Mouse (Mus musculus): ENCODE data around the gene 9230112D13Rik. TPM values are rescaled to one million over a fixed set of nuclear protein-coding genes. Genes with fewer than 3 reads are reported as not detected.

Gene 9230112D13Rik
- polyA plus RNA-seq, 1 experiment from 2014 or later: not detected

Other genes starting within 250 kb of the 9230112D13Rik start
- gene Shld2, start 212.3 kb downstream of the 9230112D13Rik start, polyA plus RNA-seq (2014; fragmentation: Nextera tagmentation; extraction: Ambion mirVana): 7.0 and 8.6 TPM in 2 replicates
- gene Glud1, start 212.1 kb downstream of the 9230112D13Rik start, polyA plus RNA-seq (2014; fragmentation: Nextera tagmentation; extraction: Ambion mirVana): 84.0 and 94.1 TPM in 2 replicates
- gene Fam25c, start 167.4 kb downstream of the 9230112D13Rik start, polyA plus RNA-seq (2014; fragmentation: Nextera tagmentation; extraction: Ambion mirVana): not detected in 2 replicates
- 4.0 and 4.2 TPM in 2 replicates for gene Sncg, start 148.0 kb downstream of the 9230112D13Rik start, polyA plus RNA-seq (2014; fragmentation: Nextera tagmentation; extraction: Ambion mirVana)
- gene Mmrn2, start 147.3 kb downstream of the 9230112D13Rik start, polyA plus RNA-seq (2014; fragmentation: Nextera tagmentation; extraction: Ambion mirVana): 3.5 and 3.6 TPM in 2 replicates
- gene Bmpr1a, start 19.5 kb downstream of the 9230112D13Rik start, polyA plus RNA-seq (2014; fragmentation: Nextera tagmentation; extraction: Ambion mirVana): 21.3 and 22.5 TPM in 2 replicates
- gene Ldb3, start 65.9 kb upstream of the 9230112D13Rik start, polyA plus RNA-seq (2014; fragmentation: Nextera tagmentation; extraction: Ambion mirVana): 0.49 and 0.63 TPM in 2 replicates
- gene Opn4, start 77.3 kb upstream of the 9230112D13Rik start, polyA plus RNA-seq (2014; fragmentation: Nextera tagmentation; extraction: Ambion mirVana): not detected in 2 replicates
- 20.7 and 21.2 TPM in 2 replicates for gene Wapl, start 151.1 kb upstream of the 9230112D13Rik start, polyA plus RNA-seq (2014; fragmentation: Nextera tagmentation; extraction: Ambion mirVana)